In the genomic region with DNA sequence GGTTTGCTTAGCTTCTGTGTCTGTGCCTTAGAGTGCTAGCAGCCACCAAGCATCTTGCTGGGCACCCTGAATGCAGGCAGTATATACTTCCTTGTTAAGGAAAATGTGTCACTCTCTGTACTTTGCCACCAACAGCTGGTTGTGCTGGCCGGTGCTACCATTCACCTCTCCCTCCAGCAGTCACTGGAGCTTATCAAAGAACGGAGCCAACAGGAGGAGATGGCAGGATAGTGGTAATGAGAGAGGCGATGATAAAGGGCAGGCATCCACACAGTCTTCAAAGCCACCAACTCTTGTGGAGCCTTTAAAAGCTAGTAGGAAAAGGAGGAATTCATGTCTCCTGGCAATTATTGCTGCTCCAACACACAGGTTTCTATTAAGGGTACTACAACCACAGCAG, we compare ENCODE assay signal across 23 mouse cellular contexts.
"Had no signal": no experiment of that assay in that cellular context is flagged by ENCODE, and none has a peak within 500 bp of the region (broad histone marks: within the 10 kb centered on the region; RNA-seq: fewer than 3 reads in every experiment).

No protein-coding gene starts in this region.

- H3K4me1 ChIP-seq: limb, embryonic 12.5 days; limb, embryonic 15.5 days had no signal

- H3K9ac ChIP-seq: limb, embryonic 12.5 days; limb, embryonic 15.5 days; liver, embryonic 15.5 days; midbrain, embryonic 15.5 days; neural tube, embryonic 13.5 days; stomach, embryonic 15.5 days had no signal

- H3K27ac ChIP-seq: kidney, postnatal 0 days; limb, embryonic 12.5 days; limb, embryonic 15.5 days; liver, embryonic 15.5 days; macrophage; midbrain, embryonic 15.5 days; neural tube, embryonic 13.5 days; stomach, embryonic 15.5 days had no signal

- H3K4me2 ChIP-seq: limb, embryonic 12.5 days; limb, embryonic 15.5 days; liver, embryonic 11.5 days; liver, embryonic 15.5 days; midbrain, embryonic 11.5 days; midbrain, embryonic 15.5 days; neural tube, embryonic 13.5 days; stomach, embryonic 15.5 days had no signal

- DNase-seq: kidney, adult 2 months; kidney, postnatal 25 days; layer of hippocampus, adult 9-11 months; left cerebral cortex, postnatal 4 days; lung, adult 2 months; lung, postnatal 14 days; retina, postnatal 1 day; right cerebral cortex, postnatal 25 days; spleen, adult 18-20 months; thymus, postnatal 25 days had no signal

- H3K4me3 ChIP-seq: layer of hippocampus, adult 2 months; limb, embryonic 12.5 days; limb, embryonic 15.5 days; liver, embryonic 15.5 days; megakaryocyte, embryonic 14.5 days; midbrain, embryonic 15.5 days; myocyte; neural tube, embryonic 13.5 days; stomach, embryonic 15.5 days had no signal

- H3K36me3 ChIP-seq: limb, embryonic 12.5 days; limb, embryonic 15.5 days; midbrain, embryonic 15.5 days; stomach, embryonic 15.5 days had no signal

- H3K27me3 ChIP-seq: limb, embryonic 12.5 days; limb, embryonic 15.5 days; liver, embryonic 15.5 days; megakaryocyte, embryonic 14.5 days; midbrain, embryonic 15.5 days; neural tube, embryonic 13.5 days; stomach, embryonic 15.5 days had no signal

- ATAC-seq: midbrain, embryonic 15.5 days had no signal

- H3K9me3 ChIP-seq: limb, embryonic 12.5 days; limb, embryonic 15.5 days; liver, embryonic 15.5 days; megakaryocyte, embryonic 14.5 days; midbrain, embryonic 15.5 days; neural tube, embryonic 13.5 days; stomach, embryonic 15.5 days had no signal
